Mouse (Mus musculus) thymus, adult 2 months (tissue): ENCODE results near the gene Clstn2. TPM values are rescaled to one million over a fixed set of nuclear protein-coding genes. Genes with fewer than 3 reads are reported as not detected.

ENCODE experiments used
- DNase-seq: peaks from one replicate; pipeline ENCODE4 v3.0.0; 2021
- H3K27ac ChIP-seq: fragments of 200-500 bp; 2 replicates; pipeline ENCODE4 v1.5.1; 2012; ENCODE audit warnings: low read length, control low read depth; ENCODE audit not compliant: control insufficient read depth, insufficient read depth
- H3K27me3 ChIP-seq: fragments of 200-500 bp; 2 replicates; pipeline ENCODE4 v1.6.1; 2012; ENCODE audit warnings: mild to moderate bottlenecking, low read length, moderate library complexity, mixed read lengths; ENCODE audit not compliant: control insufficient read depth, insufficient read depth
- H3K36me3 ChIP-seq: fragments of 200-500 bp; 2 replicates; pipeline ENCODE4 v1.6.1; 2012; ENCODE audit warnings: mild to moderate bottlenecking, low read length, moderate library complexity; ENCODE audit not compliant: control insufficient read depth, insufficient read depth
- H3K4me1 ChIP-seq: fragments of 200-500 bp; replicated peaks from 2 replicates; pipeline ENCODE4 v1.6.1; 2012; ENCODE audit warnings: low read length; ENCODE audit not compliant: control insufficient read depth, insufficient read depth
- H3K4me3 ChIP-seq: fragments of 200-500 bp; 2 replicates; pipeline ENCODE4 v1.5.1; 2012; ENCODE audit warnings: mild to moderate bottlenecking, low read length, control low read depth, moderate library complexity; ENCODE audit not compliant: control insufficient read depth, insufficient read depth
- CTCF ChIP-seq: fragments of 200-500 bp; IDR thresholded peaks from 2 replicates; pipeline ENCODE4 v1.5.1; 2012; ENCODE audit warnings: mild to moderate bottlenecking, control low read depth, low read length, moderate library complexity, borderline replicate concordance; ENCODE audit not compliant: control insufficient read depth, poor library complexity, insufficient read depth; ENCODE audit errors: extremely low read depth
- POLR2A ChIP-seq: fragments of 200-500 bp; IDR thresholded peaks from 2 replicates; pipeline ENCODE4 v1.6.1; 2012; ENCODE audit warnings: mild to moderate bottlenecking, low read length, control low read depth, moderate library complexity; ENCODE audit not compliant: control insufficient read depth, poor library complexity, insufficient read depth; ENCODE audit errors: extremely low read depth
- WGBS: fragments of 180-500 bp; shearing (Covaris S2); methylation state at CpG from one replicate; pipeline ENCODE4 v1.1.7; 2018; 5-methylcytosine and 5-hydroxymethylcytosine counted together
- polyA plus RNA-seq: library from polyadenylated mRNA; depleted of rRNA; stranded (reverse); fragments of >200 nt; gene quantifications from 2 replicates; pipeline ENCODE4 v1.2.3, GENCODE M21; 2012

Gene Clstn2
- polyA plus RNA-seq, 1 experiment = 0.27 TPM

DNA sequence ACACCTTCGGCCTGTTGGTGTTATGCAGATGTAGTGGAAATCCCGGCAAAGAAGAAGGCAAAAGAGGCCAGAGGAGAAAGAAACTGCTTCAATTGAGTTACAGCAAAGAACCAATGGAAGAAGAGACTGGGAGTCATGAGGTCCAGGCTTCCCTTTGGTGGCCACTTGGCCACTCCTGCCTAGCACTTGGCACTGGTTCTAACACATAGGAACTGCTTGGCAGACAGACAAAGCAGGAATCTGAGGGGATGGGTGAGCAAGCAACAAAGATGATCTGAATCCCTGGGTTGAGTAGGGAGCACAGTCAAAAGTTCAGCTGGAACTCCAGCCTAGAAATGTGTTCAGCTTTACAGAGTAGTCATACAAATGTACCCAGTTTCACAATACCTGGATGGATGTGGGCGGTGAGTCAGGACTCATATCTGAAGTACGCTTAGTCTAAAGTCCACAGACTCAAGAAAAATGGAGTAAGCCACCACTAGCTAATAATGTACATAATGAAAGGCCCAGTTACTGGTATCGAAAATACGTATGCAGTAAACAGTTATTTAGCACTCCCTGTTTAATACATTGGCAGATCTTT lies 392.9 kb downstream of the Clstn2 start:
- no peaks in the 10 kb centered on the region for H3K4me1 ChIP-seq
- no peak for TF ChIP-seq POLR2A
- 91% methylated on average over 6 of the region's 6 CpGs for WGBS
- H3K27ac ChIP-seq = no peak overlapping the region
- H3K27me3 ChIP-seq = no peaks in the 10 kb centered on the region
- no peak for DNase-seq
- H3K4me3 ChIP-seq = no peak overlapping the region
- no peaks in the 10 kb centered on the region for H3K36me3 ChIP-seq

DNA sequence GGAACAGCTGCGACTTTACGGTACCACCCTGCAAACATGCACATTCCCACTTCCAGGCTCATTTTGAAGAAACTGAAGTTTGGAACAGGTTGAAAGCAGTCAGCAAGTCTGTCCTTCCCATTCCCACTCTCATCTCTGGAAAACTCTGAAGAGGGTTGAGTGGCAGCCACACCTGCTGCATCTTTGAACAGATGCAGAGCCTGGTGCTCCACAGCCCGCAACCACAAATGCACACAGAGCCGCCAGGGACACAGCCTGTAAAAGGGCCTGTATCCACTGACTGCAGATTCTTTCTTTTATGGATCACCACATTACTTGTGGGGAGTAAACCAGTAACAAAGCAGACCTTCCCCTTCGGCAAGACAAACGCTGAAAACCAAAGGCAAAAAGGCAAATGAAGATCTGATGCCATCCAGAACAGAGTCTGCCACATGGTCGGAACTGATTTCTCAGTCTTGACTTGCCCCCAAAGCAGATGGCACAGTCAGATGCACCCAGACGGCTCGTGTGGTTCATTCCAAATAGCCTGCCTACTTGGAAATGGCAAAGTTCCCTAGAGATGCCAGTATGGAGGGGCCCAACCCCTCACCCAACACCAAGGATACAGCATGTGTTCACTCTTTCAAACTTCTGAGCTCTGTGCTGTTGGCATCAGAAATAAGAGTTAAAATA lies 394.2 kb downstream of the Clstn2 start:
- H3K27ac ChIP-seq = no peak overlapping the region
- WGBS = 93% methylated on average over 9 of the region's 9 CpGs
- DNase-seq = no peak
- no peaks in the 10 kb centered on the region for H3K27me3 ChIP-seq
- no peaks in the 10 kb centered on the region for H3K36me3 ChIP-seq
- H3K4me1 ChIP-seq = no peaks in the 10 kb centered on the region
- TF ChIP-seq CTCF (no peak), POLR2A (no peak)
- no peak overlapping the region for H3K4me3 ChIP-seq

DNA sequence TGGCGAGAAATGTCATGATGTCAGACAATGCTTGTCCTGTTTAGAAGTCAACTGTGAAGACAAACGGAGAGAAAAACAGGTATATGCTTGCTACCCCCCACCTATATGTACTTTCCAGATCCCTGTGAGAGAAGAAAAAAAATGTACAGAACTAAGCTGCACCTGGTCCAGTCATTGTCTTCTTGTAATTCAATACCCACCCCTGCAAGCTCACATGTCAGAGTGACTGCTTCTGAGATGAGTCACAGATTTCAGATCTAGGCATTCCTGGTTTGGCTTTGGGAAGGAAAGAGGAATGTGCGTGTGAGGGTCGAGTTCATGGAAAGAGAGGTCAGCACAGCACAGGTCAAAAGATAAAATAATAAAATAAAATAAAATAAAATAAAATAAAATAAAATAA lies 397.6 kb downstream of the Clstn2 start:
- TF ChIP-seq CTCF = no peak
- 87% methylated on average over 4 of the region's 4 CpGs for WGBS
- no peak for DNase-seq
- Histone ChIP-seq H3K36me3 (no peaks in the 10 kb centered on the region), H3K27ac (no peak overlapping the region), H3K27me3 (no peaks in the 10 kb centered on the region), H3K4me3 (no peak overlapping the region), H3K4me1 (no peaks in the 10 kb centered on the region)

DNA sequence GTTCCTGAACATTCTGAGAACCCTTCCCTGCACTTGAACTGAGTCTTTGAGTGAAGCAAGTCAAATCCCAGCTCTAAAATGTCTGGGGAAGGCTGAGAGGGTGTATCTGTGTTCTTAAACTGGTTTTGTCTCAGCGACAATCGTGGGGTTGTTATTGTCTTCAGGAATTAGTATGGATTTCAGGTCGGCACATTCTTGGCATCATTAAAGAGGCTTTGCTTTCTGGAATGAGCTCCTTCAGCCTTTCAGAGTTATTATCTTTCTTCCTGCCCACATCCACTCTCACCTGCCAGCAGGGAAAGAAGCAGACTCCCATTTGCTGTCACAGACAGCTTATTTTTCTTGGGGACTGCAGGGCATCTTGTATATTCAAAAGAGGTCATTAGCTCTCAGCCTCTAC lies 398.1 kb downstream of the Clstn2 start:
- no peak for TF ChIP-seq CTCF
- TF ChIP-seq POLR2A = no peak
- H3K27me3 ChIP-seq = no peaks in the 10 kb centered on the region
- WGBS = 89% methylated on average over 3 of the region's 3 CpGs
- DNase-seq = no peak
- H3K4me3 ChIP-seq = no peak overlapping the region
- no peaks in the 10 kb centered on the region for H3K4me1 ChIP-seq
- no peaks in the 10 kb centered on the region for H3K36me3 ChIP-seq
- no peak overlapping the region for H3K27ac ChIP-seq

DNA sequence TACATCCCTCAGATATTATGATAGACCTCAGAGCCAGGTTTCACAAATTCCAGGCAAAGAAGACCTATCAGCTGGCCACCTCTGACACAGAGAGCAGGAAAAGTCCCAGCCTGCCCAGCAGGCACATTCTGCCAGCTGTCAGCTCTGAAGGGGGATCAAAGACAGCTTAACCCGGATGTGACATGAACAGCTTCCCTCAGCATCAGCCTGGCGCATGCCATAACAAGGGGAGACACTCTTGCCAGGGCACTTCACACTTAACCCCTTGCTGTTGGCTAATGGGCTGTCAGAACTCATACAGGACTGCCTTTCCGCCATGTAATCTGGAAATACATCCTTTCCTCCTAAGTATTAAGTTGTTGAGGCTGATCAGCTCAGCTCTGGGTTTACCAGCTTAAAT lies 403.8 kb downstream of the Clstn2 start:
- no peaks in the 10 kb centered on the region for H3K36me3 ChIP-seq
- no peaks in the 10 kb centered on the region for H3K27me3 ChIP-seq
- DNase-seq = no peak
- WGBS = 62% methylated on average over 3 of the region's 3 CpGs
- TF ChIP-seq CTCF = no peak
- no peak overlapping the region for H3K27ac ChIP-seq
- H3K4me3 ChIP-seq = no peak overlapping the region
- no peaks in the 10 kb centered on the region for H3K4me1 ChIP-seq

DNA sequence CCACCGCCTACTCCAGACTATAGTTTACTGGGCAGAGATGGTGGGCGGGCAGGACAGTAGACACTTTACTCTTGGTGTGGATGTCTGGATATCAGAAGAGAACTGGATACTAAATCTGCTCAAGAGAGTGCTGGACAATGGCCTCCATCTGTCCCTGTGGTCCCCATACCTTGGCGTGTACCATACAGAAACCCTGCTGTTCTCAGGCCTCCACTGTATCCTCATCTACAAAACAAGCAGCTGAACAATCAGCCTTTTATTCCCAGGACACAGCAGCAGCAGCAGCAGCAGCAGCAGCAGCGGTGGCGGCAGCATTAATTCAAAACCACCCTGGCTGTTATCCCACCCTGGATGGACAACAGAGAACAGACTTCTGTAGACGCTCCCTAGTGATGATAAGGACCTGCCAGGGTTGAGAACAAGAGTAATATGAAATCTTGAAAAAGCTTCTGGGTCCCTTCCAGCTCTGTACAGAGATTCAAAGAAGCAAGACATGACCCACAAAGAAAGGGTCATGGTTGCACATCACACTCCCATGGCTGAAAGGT lies 404.5 kb downstream of the Clstn2 start:
- WGBS = 92% methylated on average over 6 of the region's 6 CpGs
- Histone ChIP-seq H3K4me1 (no peaks in the 10 kb centered on the region), H3K4me3 (no peak overlapping the region), H3K27ac (no peak overlapping the region), H3K36me3 (no peaks in the 10 kb centered on the region), H3K27me3 (no peaks in the 10 kb centered on the region)
- TF ChIP-seq POLR2A = no peak
- no peak for DNase-seq

DNA sequence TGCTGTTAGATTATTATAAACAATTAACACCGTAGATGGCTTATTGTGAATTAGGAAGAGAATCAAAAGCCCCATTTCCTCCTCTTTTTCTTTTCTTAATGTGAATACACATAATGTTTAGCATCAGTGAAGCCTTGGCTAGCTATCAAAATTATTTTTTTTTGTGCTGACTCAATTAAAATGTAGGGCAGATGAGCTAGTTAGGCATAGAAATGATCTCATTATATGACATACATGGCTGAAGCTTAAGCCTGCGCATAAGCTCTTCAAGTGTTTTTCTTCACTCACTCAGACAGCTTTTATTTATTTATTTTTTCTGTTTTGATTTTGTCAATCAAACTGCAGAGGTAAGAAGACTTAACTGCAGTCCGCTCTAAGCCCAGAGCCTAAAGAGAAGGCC lies 405.1 kb downstream of the Clstn2 start:
- DNase-seq = no peak
- H3K4me1 ChIP-seq = no peaks in the 10 kb centered on the region
- 94% methylated on average over 3 of the region's 3 CpGs for WGBS
- H3K27me3 ChIP-seq = no peaks in the 10 kb centered on the region
- no peaks in the 10 kb centered on the region for H3K36me3 ChIP-seq
- no peak for TF ChIP-seq CTCF
- no peak for TF ChIP-seq POLR2A
- H3K27ac ChIP-seq = no peak overlapping the region
- no peak overlapping the region for H3K4me3 ChIP-seq
